Mouse (Mus musculus) 416B (cell line): ENCODE results near the gene Hpd.

Source experiments
- DNase-seq: peaks from one replicate; pipeline ENCODE4 v3.0.0; 2011; ENCODE audit warnings: low read depth

Gene Hpd

GRCm38 (mm10) chr5:123147569-123147968 lies 35.0 kb downstream of the Hpd start:
- no peak for DNase-seq

DNA sequence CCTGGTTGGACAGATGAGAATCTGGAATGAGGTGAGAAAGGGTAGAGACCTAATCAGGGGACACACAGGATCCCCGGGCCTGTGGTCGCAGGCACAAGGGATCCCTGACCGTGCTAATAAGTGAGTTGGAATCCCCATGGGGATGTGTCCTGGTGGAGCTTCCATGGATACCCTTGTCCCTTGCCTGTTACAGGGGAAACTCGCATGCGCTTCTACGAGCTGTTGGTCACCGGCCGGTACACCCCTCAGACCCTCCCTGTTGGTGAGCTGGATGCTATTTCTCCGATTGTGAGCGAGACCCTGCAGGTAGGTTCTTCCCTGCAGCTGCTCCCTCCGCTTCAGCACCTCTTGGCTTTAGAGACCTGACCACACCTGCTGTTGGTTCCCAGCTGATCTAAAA lies 36.2 kb downstream of the Hpd start:
- no peak for DNase-seq

DNA sequence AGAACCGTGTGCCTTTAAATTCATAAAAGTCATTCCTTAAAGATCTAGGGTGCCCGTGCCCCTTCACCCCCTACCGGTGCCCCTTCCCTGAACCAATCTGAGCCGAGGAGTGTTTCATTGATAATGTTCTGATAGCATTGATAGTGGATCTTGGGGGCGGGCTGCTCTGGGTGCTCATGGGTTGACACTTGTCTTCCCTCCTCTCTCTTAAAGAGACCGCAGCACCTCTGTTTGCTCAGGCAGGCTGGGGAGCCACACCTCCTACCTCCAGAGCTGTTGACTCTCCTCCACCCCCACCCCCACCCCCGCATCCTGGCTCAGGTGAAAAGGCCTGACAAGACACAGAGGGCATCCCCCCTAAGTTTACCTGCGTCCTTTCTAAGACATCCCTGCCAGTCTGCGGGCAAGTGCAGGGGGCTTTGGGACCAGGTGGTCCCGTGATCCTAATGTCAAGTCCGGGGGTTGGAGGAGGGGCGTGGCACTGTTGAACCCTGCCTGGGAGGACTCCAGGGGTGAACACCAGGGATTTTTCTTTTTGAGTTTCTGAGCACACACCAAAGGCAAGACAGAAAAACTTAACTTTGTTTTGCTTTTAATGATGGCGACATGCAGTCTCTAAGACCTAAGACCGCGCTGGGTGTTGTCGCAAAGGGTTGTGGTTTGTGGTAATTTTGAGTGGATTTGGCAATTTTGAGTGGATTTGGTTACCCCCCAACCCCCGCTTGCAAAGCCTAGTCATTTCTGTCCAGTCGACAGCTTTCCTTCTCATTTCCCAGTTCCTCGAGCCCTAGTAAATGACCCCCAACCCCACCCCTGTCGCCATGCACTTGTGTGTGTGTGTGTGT lies 37.6 kb downstream of the Hpd start:
- peak; percentile 70 for DNase-seq

DNA sequence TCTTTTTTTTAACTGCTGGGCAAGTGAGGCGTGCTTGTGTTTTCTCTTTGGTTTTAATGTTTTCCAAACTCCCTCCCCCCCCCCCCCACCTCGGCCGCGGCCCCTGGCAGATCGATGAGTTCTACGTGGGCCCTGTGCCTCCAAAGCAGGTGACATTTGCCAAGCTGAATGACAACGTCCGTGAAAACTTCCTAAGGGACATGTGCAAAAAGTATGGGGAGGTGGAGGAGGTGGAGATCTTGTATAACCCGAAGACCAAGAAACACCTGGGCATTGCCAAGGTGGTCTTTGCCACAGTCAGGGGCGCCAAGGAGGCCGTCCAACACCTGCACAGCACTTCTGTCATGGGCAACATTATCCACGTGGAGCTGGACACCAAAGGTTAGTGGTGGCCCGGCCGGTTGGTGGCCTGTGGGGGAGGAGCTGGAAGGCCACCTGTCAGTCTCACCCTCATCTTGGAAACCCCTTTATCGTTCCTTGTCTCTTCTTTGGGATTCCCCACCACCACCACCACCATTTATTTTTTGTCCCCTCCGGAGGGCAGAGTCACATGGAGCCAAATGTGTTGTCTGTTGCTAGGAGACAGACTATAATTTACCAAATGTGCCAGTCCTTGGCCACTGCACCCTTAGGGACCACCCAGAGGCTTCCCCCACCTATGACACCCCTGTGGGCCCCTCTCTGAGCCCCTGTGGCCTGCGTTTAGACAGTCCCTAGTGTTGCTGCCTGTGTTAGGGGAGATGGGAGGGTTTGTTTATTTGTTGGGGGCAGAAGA lies 38.4 kb downstream of the Hpd start:
- DNase-seq, result no peak

GRCm38 (mm10) chr5:123143251-123143970 lies 39.1 kb downstream of the Hpd start:
- DNase-seq, result peak; percentile 51

DNA sequence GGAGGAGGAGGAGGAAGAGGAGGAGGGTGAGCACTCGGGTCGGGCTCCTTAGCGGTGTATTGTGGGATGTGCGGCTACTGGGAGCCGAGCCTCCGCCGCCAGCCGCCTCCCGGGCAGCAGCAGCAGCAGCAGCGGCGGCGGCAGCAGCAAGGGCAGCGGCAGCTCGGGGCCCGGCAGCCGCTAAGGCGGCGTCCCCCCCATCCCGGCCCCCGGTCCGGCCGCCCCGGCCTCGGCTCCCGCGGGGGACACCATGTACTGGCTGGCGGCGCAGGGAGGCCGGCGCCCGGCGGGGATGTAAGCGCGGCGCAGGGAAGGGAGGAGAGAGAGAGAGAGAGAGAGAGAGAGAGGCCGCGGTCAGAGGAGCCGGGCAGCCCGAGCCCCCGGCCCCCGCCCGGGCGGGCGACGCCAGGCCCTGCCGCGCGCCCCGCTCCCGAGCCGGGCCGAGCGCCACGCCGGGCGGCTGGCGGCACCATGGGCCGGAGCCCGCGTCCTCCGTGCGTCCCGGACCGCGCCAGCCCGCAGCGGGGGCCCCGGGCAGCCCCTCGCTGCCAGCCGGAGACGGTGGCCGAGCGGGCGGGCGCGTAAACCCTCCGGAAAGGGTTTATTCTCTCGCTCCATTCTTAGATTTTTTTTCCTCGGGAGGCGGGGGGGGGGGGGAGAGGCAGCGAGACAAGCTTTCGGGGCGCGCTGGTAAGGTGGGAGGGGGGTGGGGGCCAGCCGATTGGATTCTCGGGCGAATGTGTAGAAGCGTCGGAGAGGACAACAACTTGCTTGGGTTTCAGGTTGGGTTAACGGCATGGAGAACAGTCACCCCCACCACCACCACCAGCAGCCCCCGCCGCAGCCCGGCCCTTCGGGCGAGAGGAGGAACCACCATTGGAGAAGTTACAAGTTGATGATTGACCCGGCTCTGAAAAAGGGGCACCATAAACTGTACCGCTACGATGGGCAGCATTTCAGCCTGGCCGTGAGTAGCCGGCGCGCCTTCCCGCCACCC lies 40.1 kb downstream of the Hpd start, which contains the start of gene Setd1b:
Setd1b (plus strand) TSS at position 33 of the 997 bp plus-strand sequence.
- DNase-seq, result peak; percentile 78

DNA sequence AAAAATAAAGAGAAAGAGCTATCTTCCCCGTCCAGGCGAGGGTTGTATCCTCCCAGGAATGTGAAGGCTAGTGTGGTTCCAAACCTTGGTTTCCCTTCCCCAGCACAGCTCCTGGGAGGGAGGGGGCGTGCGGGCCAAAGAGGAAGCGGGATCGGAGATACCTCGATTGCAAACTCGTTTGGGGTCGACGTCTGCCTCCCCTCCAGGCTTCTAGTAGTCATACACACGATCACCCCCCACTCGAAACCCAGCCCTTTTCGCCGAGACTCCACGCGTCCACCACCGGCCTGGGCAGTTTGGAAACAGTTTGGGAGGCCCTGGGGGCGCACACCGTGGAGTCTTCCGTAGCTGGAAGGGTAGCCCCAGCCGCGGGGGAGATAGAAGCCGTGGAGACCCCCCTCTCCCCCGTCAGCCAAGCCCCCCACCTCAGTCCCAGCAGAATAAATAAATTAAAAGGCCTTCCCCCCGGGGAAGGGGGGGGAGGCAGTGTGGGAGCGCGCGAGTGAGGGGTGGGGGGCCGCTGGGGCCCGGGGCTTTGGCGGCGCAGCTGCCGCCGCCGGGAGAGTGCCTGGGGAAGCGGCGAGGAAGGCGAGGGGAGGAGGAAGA lies 40.9 kb downstream of the Hpd start:
- peak; percentile 82 for DNase-seq

DNA sequence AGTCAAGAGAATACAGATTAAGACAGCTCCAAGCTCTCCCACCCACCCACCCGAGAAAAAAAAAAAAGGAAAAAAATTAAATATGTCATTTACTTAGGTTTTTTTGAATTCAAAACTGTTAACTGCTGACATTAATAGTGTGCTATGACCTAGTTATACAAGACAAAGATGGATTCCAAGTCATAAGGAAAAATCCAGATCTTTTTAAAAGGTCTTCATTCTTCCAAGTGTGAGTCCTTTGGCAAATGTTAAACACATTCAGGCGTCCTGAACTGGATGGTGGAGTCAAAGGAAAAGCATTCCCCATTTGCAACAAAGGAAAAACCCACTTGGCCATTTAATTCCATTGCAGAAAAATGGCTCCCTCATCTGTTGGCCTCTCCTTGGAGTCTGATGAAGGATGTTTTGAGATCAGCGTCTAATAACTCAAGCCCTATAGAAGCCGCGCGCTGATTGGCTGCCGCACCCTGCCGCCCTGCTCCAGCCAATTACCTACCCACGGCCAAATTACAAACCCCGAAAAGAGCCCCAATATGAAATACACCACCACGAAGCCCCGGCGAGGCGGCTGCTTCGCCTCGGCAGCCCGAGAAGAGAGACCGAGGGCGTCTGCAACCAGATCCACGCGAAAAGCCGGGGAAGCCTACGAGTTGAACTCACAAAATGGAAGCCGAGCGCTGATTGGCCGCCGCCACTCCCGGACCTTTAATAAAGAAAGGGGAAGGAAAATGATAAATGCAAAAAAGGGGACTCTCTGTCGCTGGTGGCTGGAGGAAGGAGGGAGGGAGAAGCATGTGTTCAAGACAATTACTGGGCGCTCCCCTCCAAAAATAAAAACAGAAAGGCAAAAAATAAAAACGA lies 41.6 kb downstream of the Hpd start:
- peak; percentile 97 for DNase-seq

GRCm38 (mm10) chr5:123139722-123140627 lies 42.6 kb downstream of the Hpd start:
- DNase-seq, result peak; percentile 66

DNA sequence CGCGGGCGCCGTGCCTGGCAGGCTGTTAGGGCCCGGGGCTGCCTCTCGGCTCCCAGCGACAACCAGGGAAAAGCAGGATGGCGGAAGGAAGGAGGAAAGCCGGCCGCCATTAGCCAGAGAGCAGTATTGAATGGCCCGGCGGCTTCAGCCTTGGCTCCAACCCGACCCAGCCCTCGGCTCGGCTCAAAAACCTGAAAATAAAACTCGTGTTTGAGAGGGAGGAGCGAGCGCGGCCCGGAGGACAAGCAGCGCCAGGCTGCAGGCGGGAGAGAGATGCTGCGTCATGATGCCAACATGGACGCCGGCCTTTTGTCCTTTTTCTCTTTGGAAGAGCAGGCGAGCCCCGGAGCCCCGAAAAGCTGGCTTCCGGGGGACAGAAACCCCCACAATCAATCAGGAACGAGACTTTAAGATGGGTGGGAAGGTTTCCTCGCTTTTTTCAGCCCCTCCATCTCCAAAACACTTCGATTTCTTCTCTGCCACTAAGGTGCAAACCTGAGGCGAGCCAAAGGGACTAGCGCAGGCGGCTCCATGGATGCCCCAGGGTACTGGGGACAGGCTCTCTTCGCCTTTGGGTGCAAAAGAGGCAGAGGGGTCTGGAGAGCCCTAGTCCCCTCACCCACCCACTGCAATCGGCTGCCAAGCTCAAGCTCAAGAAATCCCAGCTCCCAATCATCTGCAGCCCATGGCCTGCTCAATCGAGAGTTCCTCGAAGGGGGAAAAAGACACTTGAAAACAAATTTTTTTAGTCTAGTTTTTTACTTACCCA lies 43.4 kb downstream of the Hpd start:
- peak; percentile 83 for DNase-seq

DNA sequence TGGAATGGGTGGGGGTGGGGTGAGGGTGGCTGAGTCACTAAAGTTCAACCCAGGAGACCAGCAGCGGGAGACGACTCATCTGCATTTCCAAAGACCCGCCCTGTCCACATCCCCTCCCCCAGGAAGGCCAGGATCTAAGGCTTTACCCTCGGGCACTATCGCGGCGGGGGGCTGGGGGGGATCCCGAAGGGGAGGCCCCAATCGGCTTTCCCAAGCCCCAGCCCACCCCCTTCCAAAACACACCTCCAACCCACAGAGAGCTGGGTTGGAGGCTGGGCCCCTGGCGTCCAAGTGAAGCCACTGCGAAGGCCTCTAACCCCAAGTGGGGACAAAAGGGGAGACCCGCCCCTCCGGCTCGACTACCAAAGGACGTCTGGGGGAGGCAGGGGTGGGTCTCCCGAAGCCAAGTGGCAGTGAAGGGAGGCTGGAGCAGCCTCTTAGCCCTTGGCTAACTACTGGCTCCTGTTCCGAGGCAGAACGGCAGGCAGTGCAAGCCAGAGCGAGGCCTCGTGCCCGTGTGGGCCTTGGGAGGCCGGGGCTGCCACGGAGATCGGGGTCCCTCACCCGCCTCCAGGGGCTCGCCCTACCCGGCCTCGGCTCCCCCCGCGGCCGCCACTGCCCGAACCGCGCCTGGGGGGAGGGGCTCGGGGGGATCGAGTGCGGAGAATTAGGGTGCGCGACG lies 44.2 kb downstream of the Hpd start:
- DNase-seq, result peak; percentile 96

GRCm38 (mm10) chr5:123137910-123138229 lies 44.7 kb downstream of the Hpd start:
- DNase-seq, result no peak

GRCm38 (mm10) chr5:123137044-123137909 lies 45.2 kb downstream of the Hpd start:
- peak; percentile 84 for DNase-seq

DNA sequence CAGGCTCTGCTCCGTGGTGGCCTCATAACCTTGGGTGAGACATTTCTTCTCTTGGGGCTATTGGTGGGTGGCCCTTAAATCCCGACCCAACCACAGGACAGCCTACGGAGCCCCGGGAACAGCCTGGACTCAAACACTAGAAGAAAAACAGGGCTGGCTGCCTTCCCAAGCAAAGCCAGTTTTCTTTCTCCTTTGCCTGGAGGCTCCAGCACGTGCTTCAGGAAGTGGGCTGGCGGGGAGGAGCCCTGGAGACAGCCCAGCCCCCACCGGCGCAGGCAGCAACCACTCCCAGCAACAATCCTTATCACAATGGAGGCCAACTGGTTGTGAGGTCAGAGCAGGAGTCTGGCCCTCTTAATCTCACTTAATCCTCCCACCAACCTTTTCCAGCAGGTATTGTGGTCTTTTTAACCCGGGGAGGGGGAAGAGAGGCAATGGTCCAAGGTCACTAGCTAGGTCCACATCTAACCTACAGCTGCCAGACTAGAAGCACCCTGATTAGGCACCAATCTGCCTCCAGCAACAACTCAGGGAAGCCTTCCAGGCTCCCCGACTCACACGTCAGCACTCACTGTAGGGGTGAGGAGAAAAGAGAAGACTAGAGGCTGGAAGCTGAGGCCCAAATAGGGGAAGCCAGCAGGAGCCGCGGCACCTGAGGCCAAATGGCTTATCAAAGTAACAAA lies 46.0 kb downstream of the Hpd start:
- peak; percentile 88 for DNase-seq

- DNase-seq, result peak; percentile 70
These were observed 46.8 kb downstream of the Hpd start for GRCm38 (mm10) chr5:123135471-123136360.
